Mouse (Mus musculus) adrenal gland, postnatal 10 days (tissue): ENCODE results near the gene Ndufb5. TPM values are rescaled to one million over a fixed set of nuclear protein-coding genes. Genes with fewer than 3 reads are reported as not detected.
"Not testable (repeated sequence)": the region's sequence is repeated elsewhere in the genome, so short reads cannot be mapped to it uniquely, and the experiment has no call there.

ENCODE experiments used
- DNase-seq: peaks from one replicate; pipeline ENCODE4 v3.0.0; 2021; ENCODE audit warnings: mixed read lengths
- total RNA-seq, 2 experiments: library from RNA; stranded (reverse); gene quantifications; 2 replicates each; pipeline ENCODE4 v1.2.3; 2021

Gene Ndufb5
- total RNA-seq, 2 experiments from 2014 or later = 513 to 597 TPM

DNA sequence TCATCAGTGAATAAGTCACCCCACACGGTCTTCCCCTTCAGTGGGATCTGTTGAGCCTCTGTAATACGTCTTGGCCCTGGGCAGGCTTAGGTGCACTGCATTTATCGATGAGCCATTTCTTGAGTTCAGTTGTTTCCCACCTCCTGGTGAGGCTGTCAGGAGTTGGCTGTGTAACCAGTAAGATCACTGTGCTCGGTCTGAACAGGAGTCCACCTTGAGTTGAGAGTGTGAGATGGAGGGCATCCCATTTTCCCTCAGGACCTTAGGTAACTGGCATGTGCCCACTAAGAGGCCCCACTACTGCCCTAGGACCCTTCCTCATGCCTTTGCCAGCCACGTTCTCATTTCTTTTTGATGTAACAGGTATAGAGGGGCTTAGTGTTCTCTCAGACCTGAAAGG is 10.8 kb upstream of the Ndufb5 start:
- no peak for DNase-seq

DNA sequence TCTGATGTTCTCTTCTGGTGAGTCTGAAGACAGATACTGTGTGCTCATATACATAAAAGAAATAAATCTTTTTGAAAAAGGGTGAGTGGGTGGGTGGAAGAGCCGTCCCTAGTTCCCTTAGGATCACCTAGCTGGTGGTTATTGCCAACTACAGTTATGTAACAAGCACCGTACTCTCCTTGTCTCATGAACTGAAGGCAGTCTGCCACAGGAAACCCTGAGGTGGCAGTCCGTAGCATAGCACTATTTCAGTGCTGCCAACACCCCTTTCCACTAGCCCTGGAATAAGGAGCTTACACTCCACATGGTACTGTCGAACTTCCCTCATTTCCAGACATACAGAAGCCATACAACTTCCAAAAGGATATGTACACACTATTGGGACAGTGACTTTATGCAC is 8.9 kb upstream of the Ndufb5 start:
- DNase-seq = no peak

DNA sequence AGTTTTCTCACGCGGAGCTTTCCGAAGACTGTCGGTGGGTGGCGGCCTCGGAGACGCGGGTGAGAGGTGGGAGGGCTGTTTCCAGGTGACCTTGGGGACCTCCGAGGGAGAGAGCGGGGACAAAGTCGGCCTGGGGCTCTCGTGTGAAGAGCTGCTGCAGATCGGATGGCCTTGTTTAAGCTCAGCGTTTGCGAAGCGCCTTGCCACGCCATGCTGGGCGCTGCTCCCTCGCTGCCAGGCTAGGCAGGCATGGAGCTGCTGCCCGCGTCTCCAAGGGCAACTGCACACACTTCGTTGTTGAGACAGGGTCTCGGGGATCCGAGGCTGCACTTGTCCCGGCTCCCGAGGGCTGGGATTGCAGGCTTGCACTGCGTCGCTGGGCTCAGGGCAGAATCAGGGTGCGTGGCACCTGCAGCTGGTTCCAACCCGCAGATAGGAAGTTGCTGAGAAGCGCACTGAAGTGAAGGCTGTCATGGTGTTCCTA is 424 bp downstream of the Ndufb5 start, which contains the start of gene Mrpl47:
Gene Mrpl47 (minus strand): TSS at position 434 of the 484 bp plus-strand sequence.
- DNase-seq = no peak

DNA sequence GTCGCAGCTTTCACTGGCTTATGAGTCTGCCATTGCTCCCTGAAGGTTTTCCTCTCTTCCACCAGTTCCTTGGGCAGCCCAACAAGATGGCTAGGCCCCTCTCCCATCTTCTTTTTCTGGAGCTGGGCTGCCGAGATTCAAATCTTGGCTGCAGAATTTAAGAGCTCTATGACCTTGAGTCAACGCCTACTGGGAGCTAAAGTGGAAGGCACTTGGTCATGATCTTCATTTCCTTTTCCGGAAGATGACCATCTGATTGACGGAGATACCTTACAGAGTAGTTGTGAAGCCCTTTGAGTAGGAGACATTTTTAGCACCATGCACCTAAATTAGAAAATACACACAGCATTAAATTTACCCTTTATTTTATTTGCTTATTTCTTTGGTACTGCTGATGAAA is 1.8 kb downstream of the Ndufb5 start:
- no peak for DNase-seq

DNA sequence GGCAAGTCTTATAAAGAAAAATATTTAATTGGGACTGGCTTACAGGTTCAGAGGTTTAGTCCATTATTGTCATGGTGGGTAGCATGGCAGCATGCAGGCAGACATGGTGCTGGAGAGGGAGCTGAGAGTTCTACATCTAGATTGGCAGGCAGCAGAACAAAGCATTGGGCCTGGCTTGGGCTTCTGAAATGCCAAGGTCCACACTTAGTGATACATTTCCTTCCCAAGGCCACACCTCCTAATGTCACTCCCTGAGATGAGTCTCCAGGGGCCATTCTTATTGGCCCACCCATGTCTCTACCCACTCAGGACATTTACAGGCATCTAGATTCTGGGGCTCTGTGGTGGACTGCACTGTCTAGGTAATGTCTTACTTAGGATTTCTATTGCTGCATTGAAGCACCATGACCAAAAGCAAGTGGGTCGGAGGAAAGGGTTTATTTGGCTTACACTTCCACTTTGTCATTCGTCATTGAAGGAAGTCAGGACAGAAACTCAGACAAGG is 5.5 kb downstream of the Ndufb5 start:
- peak; percentile 22 for DNase-seq

DNA sequence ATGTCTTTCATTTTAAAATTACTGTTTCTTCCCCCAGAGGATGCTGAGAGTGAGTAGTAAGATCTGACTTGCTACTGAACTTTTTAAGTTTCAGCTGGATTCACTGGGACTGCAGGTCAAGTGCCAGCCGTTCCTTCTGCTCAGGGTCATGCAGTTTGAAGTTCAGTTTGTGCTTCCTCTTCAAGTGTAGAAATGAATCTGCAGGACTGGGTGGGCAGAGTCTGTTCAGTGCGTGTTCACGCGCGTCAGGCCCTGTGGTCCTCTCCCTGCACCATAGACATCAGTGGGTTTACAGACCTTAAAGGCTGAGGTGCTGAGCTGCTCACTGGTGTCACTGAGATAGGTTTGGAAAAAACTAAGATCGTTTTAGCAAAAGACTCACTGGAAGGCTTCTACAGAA is 8.2 kb downstream of the Ndufb5 start:
- no peak for DNase-seq

DNA sequence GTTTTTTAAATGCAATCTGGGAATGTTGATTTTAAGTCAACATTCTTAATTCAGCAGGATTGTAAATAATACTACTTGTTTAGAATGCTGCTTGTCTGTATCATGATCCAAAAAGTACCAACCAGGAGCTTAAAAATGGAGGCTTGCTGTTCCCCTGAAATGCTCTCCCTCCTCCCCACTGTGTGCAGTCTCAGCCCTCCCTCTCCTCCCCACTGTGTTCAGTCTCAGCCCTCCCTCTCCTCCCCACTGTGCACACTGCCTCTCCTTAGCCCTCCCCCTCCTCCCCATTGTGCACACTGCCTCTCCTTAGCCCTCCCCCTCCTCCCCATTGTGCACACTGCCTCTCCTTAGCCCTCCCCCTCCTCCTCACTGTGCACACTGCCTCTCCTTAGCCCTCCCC is 8.6 kb downstream of the Ndufb5 start:
- not testable (repeated sequence) for DNase-seq

DNA sequence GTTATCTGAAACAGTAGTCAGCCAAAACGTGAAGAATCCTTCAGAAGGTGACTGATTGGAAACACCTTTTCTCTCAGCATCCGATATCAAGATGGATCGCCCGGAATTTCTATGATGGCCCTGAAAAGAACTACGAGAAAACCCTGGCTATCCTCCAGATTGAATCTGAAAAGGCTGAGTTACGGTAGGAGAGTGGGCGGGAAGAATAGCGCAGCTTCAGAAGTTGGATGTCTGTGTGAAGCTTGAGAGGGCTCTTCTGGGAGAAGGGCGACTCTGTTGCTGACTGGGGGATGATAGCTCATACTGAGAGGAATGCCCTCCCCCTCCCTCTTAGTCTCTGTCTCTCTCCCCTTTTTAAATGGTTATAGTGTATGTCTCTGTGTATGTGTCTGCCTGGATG is 11.6 kb downstream of the Ndufb5 start:
- DNase-seq = no peak

DNA sequence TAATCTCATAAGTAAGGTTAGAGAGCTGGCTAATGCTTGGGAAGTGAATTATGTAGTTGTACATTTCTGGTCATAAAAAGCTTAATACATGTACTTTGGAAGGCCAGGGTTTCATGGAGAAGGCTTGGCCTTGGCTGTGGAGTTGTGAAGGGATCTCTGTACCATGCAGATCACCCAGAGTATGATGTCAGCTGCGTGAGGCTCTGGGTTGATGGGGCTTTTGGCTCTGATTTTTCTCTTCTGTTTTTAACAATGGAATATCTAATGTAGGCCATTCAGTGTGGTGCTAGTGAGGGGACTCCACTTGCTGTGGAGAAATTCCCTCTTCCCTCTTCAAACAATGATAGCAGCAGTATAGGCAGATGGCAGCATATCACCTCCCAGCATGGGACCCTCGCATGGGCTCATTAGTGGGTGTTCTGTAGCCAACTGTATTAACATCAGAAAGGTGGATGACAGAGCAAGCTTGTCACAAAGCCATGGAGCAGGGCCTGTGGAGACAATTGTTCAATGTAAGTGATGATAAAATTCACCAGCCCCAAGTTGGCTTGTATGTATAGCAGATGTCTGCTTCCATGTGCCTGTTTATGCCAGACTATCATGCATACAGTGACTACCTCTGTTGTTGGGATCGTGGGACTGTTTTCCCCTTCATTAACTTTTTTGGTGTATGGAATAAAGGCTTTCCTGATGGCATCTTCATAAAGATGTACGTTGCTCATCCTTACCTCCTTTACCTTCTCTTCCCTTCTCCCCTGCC is 13.2 kb downstream of the Ndufb5 start:
- no peak for DNase-seq

DNA sequence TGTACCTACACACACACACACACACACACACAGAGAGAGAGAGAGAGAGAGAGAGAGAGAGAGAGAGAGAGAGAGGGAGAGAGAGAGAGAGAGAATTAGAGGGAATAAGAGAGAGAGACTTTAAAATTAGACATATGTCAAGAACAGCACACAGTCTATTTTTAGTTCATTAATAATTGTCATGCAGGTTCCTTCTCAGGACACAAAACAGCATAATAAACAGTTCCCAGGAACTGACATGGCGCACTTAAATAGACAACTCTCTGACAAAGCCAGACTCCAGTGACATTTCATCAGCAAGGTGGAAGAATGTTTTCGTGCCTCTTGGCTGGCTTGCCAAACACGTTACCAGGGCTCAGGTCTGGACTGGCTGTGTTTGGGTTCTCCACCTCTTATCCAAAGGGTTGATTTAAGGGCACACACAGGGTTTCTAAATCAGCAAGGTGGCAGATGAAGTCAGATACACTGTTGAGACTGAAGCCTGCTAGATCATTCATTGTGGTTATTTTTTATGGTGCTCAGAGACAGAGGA is 17.7 kb downstream of the Ndufb5 start:
- no peak for DNase-seq

DNA sequence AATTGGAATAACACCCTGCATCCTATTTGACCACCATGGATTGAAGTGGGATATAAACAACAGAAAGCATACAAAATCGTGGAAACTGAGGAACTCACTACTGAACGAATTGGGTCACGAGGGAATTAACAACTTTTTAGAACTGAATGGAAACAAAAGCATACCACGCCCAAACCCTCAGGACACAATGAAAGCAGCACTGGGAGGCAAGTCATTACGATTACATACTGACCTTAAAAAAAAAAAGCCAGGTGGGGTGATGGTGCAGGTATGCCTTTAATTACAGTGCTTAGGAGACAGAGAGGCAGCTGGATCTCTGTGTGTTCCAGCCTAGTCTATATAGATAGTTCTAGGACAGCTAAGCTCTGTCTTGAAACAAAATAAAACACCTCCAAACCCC is 22.4 kb downstream of the Ndufb5 start:
- DNase-seq = no peak

DNA sequence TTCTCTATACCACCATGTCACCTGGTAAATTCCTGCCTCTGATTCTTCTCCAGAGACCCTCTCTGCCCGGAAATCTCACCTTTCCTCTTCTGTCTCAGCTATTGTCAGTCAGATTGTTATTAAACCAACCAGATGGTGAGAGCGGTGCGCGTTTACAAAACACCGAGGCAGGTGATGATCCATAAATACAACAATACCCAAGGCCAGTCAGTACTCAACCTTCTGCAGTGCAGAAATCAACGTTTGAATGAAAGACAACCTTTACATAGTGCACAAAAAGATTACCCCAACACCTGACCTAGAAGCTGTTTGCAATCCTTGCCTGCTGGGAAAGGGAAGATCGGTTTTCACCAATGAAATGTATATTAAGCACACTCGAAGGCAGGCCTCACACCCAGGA is 26.2 kb downstream of the Ndufb5 start:
- DNase-seq = no peak

DNA sequence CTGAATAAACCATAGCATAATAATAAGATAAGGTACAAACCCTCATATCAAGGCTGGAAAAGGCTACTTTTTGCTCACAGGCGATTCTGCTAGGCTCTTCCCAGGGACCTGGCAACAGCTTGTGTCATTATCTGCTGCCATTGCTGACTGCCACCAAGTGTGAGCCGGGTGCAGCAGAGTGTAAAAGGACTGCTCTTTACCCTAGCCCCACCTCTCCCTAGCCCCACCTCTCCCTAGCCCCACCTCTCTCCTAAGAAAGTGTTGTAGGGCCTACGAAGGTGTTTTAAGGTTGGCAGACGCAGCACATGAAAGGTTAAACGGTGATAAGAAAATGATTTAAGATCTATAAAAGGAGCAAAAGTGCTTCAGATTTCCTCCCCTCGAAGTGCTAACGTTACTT is 27.1 kb downstream of the Ndufb5 start:
- DNase-seq = no peak

DNA sequence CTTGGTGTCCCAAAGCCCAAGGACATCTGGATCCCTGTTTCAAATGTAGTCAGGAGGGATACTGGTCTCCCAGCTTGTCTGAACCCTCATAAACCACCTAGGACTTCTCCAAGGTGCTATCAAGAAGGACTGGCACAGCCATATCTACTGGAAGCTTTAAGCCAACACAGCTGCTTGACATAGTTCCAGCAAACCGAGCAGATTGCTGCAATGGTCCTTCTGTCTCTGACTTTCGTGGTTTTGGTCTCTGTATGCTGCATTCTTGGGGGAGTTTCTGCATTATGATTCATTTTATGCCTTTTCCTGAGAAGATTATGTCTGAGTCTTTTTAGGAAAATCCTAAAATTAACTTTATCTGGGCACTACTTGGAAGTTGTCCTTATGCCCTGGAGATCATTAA is 34.0 kb downstream of the Ndufb5 start:
- no peak for DNase-seq

Other genes starting within 250 kb of the Ndufb5 start
- under 1 TPM; 0.39 to 0.61 TPM for gene Kcnmb3, start 244.8 kb upstream of the Ndufb5 start, total RNA-seq
- gene Zfp639, start 226.7 kb upstream of the Ndufb5 start, total RNA-seq = 10 to 100 TPM; 35.2 to 40.1 TPM
- 100 to 1,000 TPM in 1 of 2 experiments, 10 to 100 TPM in 1; 90.5 to 101 TPM for gene Mfn1, start 207.5 kb upstream of the Ndufb5 start, total RNA-seq
- 10 to 100 TPM; 37.2 to 50.5 TPM for gene Gnb4, start 120.4 kb upstream of the Ndufb5 start, total RNA-seq
- gene Actl6a, start 30.7 kb upstream of the Ndufb5 start, total RNA-seq = 10 to 100 TPM; 44.6 to 48.1 TPM
- 10 to 100 TPM; 42.7 to 49.3 TPM for gene Mrpl47, start 615 bp downstream of the Ndufb5 start, total RNA-seq
- 10 to 100 TPM in 1 of 2 experiments, 1 to 10 TPM in 1; 5.9 to 15.8 TPM for gene Usp13, start 80.6 kb downstream of the Ndufb5 start, total RNA-seq